Mouse (Mus musculus) monocyte, adult 5-6 weeks (primary cell): Measurements from ENCODE around the gene Mgll. TPM values are rescaled to one million over a fixed set of nuclear protein-coding genes. Genes with fewer than 3 reads are reported as not detected.

Experiments used
- ATAC-seq: fragments of 153-309, 156-312 bp; replicated peaks from 2 replicates; pipeline ENCODE4 v1.8.0; 2017; ENCODE audit warnings: mild to moderate bottlenecking; ENCODE audit not compliant: low TSS enrichment, insufficient number of reproducible peaks, severe bottlenecking, poor library complexity, low FRiP score
- total RNA-seq: library from RNA; stranded (forward); fragments of 200-1000, 200-491, 200-594 nt; gene quantifications from 3 replicates; pipeline ENCODE4 v1.2.3, GENCODE M21; 2017

The Mgll gene
- total RNA-seq, 1 experiment from 2014 or later = 3.9 TPM

- ATAC-seq = no peak
These were observed 38.4 kb downstream of the Mgll start for GRCm38 (mm10) chr6:88762440-88763196.

DNA sequence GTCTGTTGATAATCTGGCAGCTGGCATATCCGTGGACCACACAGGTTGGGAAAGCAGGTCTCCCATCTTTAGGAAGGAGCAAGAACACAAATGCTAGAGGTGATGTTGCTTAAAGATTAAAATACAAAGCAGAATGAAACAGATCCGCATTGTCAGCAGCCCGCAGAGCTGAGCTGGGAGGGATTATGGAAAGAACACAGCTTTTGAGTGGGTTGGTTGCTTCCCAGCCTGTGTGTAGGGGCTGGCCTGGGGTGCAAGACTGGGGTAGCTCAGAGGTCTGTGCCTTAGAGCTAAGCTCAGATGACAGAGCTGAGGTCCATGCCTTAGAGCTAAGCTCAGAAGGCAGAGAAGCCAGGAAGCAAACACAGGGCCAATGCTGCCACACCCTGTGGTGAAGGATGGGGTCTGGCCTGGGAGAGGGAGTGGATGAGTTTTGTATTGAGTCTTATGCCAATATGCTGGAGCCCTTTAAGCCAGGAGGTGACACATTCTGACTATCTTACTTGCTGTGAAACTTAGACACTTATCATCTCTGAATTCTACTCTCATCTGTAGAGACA lies 39.4 kb downstream of the Mgll start:
- no peak for ATAC-seq

GRCm38 (mm10) chr6:88764281-88764680 lies 40.1 kb downstream of the Mgll start:
- no peak for ATAC-seq

DNA sequence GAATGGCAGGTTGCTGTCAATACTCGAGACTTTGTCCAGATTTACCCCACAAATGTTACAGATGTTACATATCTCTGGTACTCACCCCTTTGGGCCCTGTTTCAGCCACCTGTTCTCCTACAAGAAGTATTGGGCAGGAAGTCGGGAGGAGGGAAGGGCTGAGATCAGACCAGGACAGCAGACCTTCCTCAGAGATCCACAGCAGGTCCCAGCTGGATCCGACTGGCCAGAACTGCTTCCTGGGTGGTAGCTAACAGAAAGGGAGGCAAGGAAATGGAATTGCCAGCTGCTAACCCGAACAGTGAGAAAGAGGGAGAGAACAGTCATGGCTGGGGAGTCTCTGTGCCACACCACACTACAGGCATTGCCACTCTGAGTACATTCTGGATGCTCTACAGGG lies 43.5 kb downstream of the Mgll start:
- ATAC-seq = no peak

GRCm38 (mm10) chr6:88769723-88770122 lies 45.5 kb downstream of the Mgll start:
- no peak for ATAC-seq

- no peak for ATAC-seq
These were observed 46.2 kb downstream of the Mgll start for GRCm38 (mm10) chr6:88770300-88770904.

DNA sequence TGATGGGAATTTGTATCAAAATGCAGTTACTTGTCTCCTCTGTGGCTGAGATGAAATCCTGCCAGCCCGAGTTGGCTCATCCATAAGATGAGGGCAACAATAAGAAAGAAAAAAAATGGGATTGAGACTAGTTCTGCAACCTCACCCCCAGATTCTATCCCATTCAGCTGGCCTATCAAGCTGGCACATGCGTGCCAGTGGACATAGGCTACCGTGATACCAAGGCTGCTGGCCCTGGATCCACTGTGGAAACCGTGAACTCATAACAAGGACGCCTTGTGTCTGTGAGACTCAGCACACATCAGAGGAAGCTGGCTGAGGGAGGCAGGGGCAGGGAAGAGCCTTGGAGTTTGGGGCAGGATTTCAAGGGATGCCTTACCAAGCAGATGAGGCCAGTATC lies 46.8 kb downstream of the Mgll start:
- ATAC-seq = no peak

- ATAC-seq = no peak
These were observed 47.8 kb downstream of the Mgll start for GRCm38 (mm10) chr6:88772041-88772440.

DNA sequence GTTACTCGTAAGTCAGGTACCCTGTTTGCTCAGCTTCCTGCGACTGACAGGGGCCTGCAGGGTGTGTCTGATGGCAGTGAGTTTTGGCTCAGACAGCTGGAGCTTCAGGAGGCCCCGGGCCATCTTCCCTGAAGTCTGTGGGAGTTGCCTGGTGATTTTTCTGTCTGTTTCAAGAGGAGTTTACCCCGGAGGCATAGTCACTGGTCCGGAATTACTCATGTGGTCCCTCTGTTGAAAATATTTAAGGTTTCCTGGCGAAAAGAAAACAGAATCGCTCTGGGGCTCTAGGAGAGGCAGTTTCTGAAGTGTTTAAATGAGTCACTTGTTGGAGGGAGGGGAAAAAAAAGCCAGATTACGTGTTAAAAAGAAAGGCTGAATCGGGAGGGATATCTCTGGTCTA lies 49.8 kb downstream of the Mgll start:
- ATAC-seq = no peak

- ATAC-seq = no peak
These were observed 51.1 kb downstream of the Mgll start for GRCm38 (mm10) chr6:88775267-88775666.

GRCm38 (mm10) chr6:88776336-88776923 lies 52.2 kb downstream of the Mgll start:
- no peak for ATAC-seq

DNA sequence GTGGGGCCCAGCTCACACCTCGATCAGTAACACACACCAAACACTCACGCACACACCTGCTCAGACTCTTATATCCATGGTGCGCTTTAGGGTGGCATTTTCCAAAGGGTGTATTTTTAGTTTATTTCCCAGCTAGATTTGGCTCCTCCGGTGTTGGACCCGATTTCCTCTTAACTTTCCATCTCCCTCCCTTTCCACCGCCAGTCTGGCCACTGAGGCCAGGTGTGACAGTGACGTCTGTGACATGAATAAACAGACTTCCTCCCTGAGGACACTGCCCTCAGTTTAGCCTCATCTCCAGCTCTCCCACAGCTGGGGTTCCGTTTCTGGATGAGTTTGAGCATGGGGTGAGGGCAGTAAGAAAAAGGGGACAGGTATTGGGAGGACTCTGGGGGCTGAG lies 52.8 kb downstream of the Mgll start:
- no peak for ATAC-seq

DNA sequence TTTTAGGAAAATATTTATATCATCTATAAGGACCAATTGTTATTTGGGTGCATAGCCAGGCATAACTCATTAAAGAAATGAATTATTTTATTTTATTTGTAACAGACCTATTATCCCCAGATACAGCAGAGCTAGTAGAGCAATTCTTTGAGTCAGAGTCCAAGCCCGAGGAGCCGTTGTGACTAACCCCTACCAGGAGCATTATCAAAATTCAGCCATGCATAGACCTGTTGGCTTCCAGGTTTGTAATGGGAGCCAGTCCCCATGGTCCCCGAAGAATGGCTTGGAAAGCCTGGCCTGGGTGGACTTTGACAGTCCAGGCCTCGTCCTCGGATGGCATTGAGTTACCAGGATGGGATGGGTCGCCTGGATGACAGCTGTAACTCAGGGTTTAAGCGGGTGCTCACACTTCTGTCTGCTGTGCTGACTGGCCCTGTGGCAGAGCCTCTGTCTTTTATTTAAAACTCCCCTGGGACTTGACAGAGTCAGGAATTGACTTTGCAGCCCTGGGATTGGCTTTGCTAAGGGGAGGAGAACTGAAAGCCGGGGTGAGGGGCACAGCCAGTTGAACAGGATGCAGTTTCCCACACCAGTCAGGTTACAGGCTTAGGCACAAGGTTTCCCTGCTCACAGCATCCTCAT lies 54.0 kb downstream of the Mgll start:
- no peak for ATAC-seq

GRCm38 (mm10) chr6:88779755-88780154 lies 55.5 kb downstream of the Mgll start:
- ATAC-seq = no peak

- ATAC-seq = no peak
These were observed 57.7 kb downstream of the Mgll start for GRCm38 (mm10) chr6:88781919-88782318.

DNA sequence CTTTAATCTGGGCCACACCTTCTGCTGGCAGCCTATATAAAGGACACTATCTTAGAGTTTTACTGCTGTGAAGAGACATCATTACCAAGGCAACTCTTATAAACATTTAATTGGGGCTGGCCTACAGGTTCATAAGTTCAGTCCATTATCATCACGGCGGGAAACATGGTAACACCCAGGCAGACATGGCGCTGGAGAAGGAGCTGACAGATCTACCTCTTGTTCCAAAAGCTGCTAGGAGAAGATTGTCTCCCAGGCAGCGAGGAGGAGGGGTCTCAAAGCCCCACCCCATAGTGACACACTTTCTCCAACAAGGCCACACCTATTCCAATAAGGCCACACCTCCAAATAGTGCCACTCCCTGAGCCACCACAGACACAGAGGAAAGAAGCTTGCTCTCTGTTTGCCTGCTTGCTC lies 58.8 kb downstream of the Mgll start:
- ATAC-seq = no peak

GRCm38 (mm10) chr6:88784691-88785173 lies 60.5 kb downstream of the Mgll start:
- ATAC-seq = no peak

DNA sequence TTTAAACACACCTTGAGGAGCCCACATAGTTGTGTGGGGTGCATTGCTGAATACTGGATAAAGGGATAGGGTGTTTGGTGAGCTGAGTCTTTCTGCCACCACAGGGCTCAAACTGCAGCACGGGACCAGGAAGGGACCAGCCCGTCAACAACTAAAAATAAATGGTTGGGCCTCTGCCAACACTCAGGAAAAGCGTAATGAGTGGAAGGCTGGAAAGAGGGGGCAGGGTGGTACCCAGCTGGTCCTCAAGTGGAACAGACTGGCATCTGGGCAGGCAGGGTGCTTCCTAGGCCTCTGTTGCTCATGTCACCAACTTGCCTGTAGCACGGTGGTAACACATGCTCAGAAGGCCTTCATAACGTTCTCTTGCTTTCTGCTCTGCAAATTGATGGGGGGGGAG lies 61.1 kb downstream of the Mgll start:
- ATAC-seq = no peak

DNA sequence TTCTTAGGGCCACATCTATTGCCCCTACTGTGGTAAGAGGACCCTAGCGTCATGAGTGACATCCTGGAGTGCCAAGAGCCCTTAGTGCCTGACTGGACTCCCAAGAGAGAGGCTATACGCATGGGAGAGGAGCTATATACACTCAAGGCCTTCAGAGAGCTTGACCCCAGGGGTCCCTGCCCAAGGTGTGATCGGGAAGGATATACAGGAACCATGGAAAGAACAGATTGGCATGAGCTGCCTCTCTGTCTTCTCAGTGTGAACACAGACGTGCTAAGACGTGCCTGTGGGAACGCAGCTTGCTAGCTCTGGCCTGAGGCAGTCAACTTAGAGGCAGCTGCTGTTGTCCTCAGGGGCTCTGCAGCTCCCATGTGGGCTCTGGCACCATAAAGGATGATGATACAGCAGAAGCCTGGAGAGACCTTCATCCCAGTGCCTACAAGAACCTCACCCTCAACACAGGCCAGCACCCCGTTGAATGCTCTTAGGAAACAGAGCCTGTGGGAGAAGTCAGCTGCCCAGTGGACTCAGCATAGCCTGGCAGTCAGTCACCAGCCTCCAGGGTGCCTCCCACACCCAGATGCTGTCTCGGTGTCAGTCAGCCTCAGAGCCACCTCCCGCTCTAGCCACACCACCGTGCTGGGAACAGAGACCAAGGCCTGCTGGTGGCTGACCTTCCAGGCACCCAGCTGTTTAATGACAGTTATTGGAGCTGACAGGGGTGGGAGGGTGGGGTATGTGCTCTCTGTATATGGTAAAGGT lies 61.8 kb downstream of the Mgll start:
- ATAC-seq = no peak
